Mouse (Mus musculus): Measurements from ENCODE around the gene Copz1. TPM values are rescaled to one million over a fixed set of nuclear protein-coding genes. Genes with fewer than 3 reads are reported as not detected.
A peak's percentile ranks its signal among the peaks of the same experiment; 100 is the strongest.
"Not testable (repeated sequence)": the region's sequence is repeated elsewhere in the genome, so short reads cannot be mapped to it uniquely, and the experiment has no call there.

Copz1 gene
- total and polyA plus RNA-seq, 2 experiments, result 55.9 to 142 TPM

DNA sequence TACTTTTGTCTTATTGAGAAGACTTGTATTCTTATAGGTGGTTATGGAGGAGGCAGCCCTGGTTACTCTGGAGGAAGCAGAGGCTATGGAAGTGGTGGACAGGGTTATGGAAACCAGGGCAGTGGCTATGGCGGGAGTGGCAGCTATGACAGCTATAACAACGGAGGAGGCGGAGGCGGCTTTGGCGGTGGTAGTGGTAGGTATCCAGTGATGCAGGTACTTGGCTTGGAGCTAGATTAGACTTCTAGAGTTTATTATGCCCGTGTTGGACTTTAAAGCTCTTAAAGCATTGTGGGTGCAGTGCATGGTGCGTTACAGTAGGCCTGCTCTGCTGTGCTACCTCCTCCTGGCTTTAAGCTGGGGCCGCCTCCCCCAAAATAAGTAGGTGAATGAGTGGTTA, 29.6 kb upstream of the Copz1 start:
- H3K9ac ChIP-seq (ENCODE audit: low read depth, low read length), result no peak overlapping the region
- no peaks in the 10 kb centered on the region; the same call in 1 of the 2 replicates for H3K79me2 ChIP-seq (ENCODE audit: control insufficient read depth, insufficient read depth, low read length)
- H3K36me3 ChIP-seq (ENCODE audit: control insufficient read depth, insufficient read depth, low read length), result peaks cover 57% of the 10 kb centered on the region
- no peak for DNase-seq (ENCODE audit: extremely low read depth, low read depth, low spot score)
- WGBS, result 64% methylated on average over 8 of the region's 8 CpGs
- no peak overlapping the region for H3K27ac ChIP-seq (replicated peaks; ENCODE audit: insufficient read depth, low read depth, low read length)
- no peak for TF ChIP-seq POLR2A (IDR thresholded peaks at IDR 0.05; ENCODE audit: extremely low read depth, insufficient read depth, low read length)
- TF ChIP-seq CTCF (IDR thresholded peaks at IDR 0.05; ENCODE audit: low read depth, low read length), result no peak
- no peak overlapping the region for H3K4me3 ChIP-seq (ENCODE audit: insufficient read depth, low read depth, low read length)
- peaks cover 9% of the 10 kb centered on the region; the same call in 1 of the 2 replicates for H3K4me1 ChIP-seq (ENCODE audit: control insufficient read depth, insufficient read depth, low read length)
- no peaks in the 10 kb centered on the region for H3K27me3 ChIP-seq (ENCODE audit: control insufficient read depth, insufficient read depth, low read length)

- no peak overlapping the region for H3K9ac ChIP-seq (ENCODE audit: low read depth, low read length)
- DNase-seq (ENCODE audit: extremely low read depth, low read depth, low spot score), result no peak
- peaks cover 61% of the 10 kb centered on the region for H3K36me3 ChIP-seq (ENCODE audit: control insufficient read depth, insufficient read depth, low read length)
- TF ChIP-seq POLR2A (IDR thresholded peaks at IDR 0.05; ENCODE audit: extremely low read depth, insufficient read depth, low read length) (no peak), CTCF (IDR thresholded peaks at IDR 0.05; ENCODE audit: low read depth, low read length) (no peak)
- no peak overlapping the region for H3K27ac ChIP-seq (replicated peaks; ENCODE audit: insufficient read depth, low read depth, low read length)
- 90% methylated on average over 6 of the region's 6 CpGs for WGBS
- no peaks in the 10 kb centered on the region for H3K27me3 ChIP-seq (ENCODE audit: control insufficient read depth, insufficient read depth, low read length)
- peaks cover 11% of the 10 kb centered on the region; the same call in 1 of the 2 replicates for H3K4me1 ChIP-seq (ENCODE audit: control insufficient read depth, insufficient read depth, low read length)
- no peaks in the 10 kb centered on the region; the same call in 1 of the 2 replicates for H3K79me2 ChIP-seq (ENCODE audit: control insufficient read depth, insufficient read depth, low read length)
- H3K4me3 ChIP-seq (ENCODE audit: insufficient read depth, low read depth, low read length), result no peak overlapping the region
These were observed 26.9 kb upstream of the Copz1 start for GRCm38 (mm10) chr15:103245616-103246015.

- Histone ChIP-seq H3K27ac (replicated peaks; ENCODE audit: insufficient read depth, low read depth, low read length) (no peak overlapping the region), H3K27me3 (ENCODE audit: control insufficient read depth, insufficient read depth, low read length) (no peaks in the 10 kb centered on the region), H3K36me3 (ENCODE audit: control insufficient read depth, insufficient read depth, low read length) (peaks cover 51% of the 10 kb centered on the region), H3K4me3 (ENCODE audit: insufficient read depth, low read depth, low read length) (no peak overlapping the region), H3K9ac (ENCODE audit: low read depth, low read length) (no peak overlapping the region), H3K4me1 (ENCODE audit: control insufficient read depth, insufficient read depth, low read length) (peaks cover 10% of the 10 kb centered on the region; the same call in 1 of the 2 replicates), H3K79me2 (ENCODE audit: control insufficient read depth, insufficient read depth, low read length) (no peaks in the 10 kb centered on the region; the same call in 1 of the 2 replicates)
- no peak for TF ChIP-seq CTCF (IDR thresholded peaks at IDR 0.05; ENCODE audit: low read depth, low read length)
- TF ChIP-seq POLR2A (IDR thresholded peaks at IDR 0.05; ENCODE audit: extremely low read depth, insufficient read depth, low read length), result no peak
- 91% methylated on average over 9 of the region's 9 CpGs for WGBS
- DNase-seq (ENCODE audit: extremely low read depth, low read depth, low spot score), result no peak
These were observed 25.3 kb upstream of the Copz1 start for GRCm38 (mm10) chr15:103247078-103247781.

DNA sequence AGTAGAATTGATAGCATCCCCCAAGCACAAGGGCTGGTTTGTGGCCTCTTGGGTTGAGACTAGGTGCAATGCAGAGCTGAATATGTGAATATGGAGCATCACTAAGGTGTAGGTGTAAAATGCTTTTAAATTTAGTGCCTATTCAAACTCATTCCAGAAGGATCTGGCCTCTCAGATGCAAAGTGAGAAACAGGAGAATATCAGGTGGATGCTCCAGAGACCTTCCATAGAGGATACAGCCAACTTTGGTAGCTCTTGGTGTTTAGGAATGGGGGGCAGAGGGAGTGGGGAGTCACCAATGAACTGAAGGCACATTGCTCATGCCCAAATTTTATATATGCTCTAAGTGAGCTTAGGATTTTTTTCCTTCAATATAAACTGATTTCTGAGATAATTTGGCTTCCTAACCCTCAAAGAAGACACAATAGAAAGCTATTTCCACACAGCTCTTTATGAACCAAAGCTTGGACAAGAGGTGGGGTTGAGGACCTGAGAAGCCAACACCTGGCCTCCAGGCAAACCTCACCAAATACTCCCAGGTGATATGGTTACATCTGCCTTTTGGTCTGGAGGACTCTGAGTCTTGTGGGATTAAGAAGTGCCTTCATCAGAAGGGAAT, 24.6 kb upstream of the Copz1 start:
- H3K4me3 ChIP-seq (ENCODE audit: insufficient read depth, low read depth, low read length), result no peak overlapping the region
- H3K27ac ChIP-seq (replicated peaks; ENCODE audit: insufficient read depth, low read depth, low read length), result no peak overlapping the region
- H3K79me2 ChIP-seq (ENCODE audit: control insufficient read depth, insufficient read depth, low read length), result no peaks in the 10 kb centered on the region; the same call in 1 of the 2 replicates
- H3K9ac ChIP-seq (ENCODE audit: low read depth, low read length), result no peak overlapping the region
- H3K27me3 ChIP-seq (ENCODE audit: control insufficient read depth, insufficient read depth, low read length), result no peaks in the 10 kb centered on the region
- DNase-seq (ENCODE audit: extremely low read depth, low read depth, low spot score), result no peak
- TF ChIP-seq POLR2A (IDR thresholded peaks at IDR 0.05; ENCODE audit: extremely low read depth, insufficient read depth, low read length) (no peak), CTCF (IDR thresholded peaks at IDR 0.05; ENCODE audit: low read depth, low read length) (no peak)
- H3K4me1 ChIP-seq (ENCODE audit: control insufficient read depth, insufficient read depth, low read length), result peaks cover 4% of the 10 kb centered on the region; the same call in 1 of the 2 replicates
- peaks cover 44% of the 10 kb centered on the region for H3K36me3 ChIP-seq (ENCODE audit: control insufficient read depth, insufficient read depth, low read length)

DNA sequence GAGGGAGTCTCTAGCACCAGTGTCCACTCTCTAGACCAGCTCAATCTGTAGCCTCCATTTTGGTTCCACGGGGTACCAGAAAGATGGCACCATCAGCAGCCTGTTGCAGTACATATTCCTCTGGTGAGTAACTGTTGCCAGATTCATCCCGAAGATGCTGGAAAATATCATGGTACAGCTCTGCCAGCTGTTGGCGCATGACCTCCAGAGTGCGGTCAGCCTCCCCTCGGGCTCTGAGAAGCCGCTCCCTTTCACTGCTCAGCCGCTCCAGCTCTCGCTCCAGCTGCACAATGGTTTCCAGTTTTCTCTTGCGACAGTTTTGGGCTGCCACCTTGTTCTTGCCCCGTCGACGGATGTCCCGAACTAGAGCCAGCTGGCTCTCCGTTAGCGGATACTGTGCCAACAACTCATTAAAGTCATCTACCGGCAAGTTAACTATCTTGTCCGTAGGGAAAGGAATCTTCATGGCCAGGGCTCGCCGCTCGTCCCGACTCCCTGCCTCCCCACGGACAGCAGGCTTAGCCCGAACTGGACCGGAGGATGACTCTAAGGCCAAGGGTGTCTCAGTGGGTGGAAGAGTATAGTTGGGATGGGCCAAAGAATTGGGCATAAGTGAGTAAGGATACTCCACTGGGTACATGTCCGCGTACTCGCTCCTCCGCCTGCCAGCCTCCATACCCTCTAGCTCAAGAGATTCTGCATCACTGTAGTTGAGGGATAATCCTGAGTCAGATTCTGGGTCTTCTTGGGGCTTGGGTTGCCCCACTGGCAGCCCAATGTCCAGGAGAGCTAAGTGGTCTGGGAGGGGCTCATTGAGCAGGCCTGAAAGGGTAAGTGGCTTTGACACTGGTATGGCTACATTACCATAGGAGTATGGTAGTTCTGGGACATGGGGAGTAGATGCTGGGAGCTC, 23.9 kb upstream of the Copz1 start:
- Histone ChIP-seq H3K27ac (replicated peaks; ENCODE audit: insufficient read depth, low read depth, low read length) (no peak overlapping the region), H3K36me3 (ENCODE audit: control insufficient read depth, insufficient read depth, low read length) (peaks cover 37% of the 10 kb centered on the region)

GRCm38 (mm10) chr15:103249511-103249910, 23.0 kb upstream of the Copz1 start:
- H3K9ac ChIP-seq (ENCODE audit: low read depth, low read length); H3K27me3 ChIP-seq (ENCODE audit: control insufficient read depth, insufficient read depth, low read length); H3K27ac ChIP-seq (replicated peaks; ENCODE audit: insufficient read depth, low read depth, low read length); H3K79me2 ChIP-seq (ENCODE audit: control insufficient read depth, insufficient read depth, low read length); DNase-seq (ENCODE audit: extremely low read depth, low read depth, low spot score); H3K4me3 ChIP-seq (ENCODE audit: insufficient read depth, low read depth, low read length); H3K4me1 ChIP-seq (ENCODE audit: control insufficient read depth, insufficient read depth, low read length): not testable (repeated sequence)
- 87% methylated on average over 6 of the region's 6 CpGs for WGBS
- peaks cover 33% of the 10 kb centered on the region for H3K36me3 ChIP-seq (ENCODE audit: control insufficient read depth, insufficient read depth, low read length)

More for the DNA sequence above, 23.9 kb upstream of the Copz1 start:
- Histone ChIP-seq H3K9ac (ENCODE audit: low read depth, low read length) (no peak overlapping the region), H3K27me3 (ENCODE audit: control insufficient read depth, insufficient read depth, low read length) (no peaks in the 10 kb centered on the region), H3K79me2 (ENCODE audit: control insufficient read depth, insufficient read depth, low read length) (no peaks in the 10 kb centered on the region), H3K4me1 (ENCODE audit: control insufficient read depth, insufficient read depth, low read length) (peaks cover 2% of the 10 kb centered on the region; the same call in 1 of the 2 replicates), H3K4me3 (ENCODE audit: insufficient read depth, low read depth, low read length) (no peak overlapping the region)
- peak; percentile 68 for DNase-seq (ENCODE audit: extremely low read depth, low read depth, low spot score)
- 51% methylated on average over 28 of the region's 28 CpGs for WGBS
- TF ChIP-seq CTCF (IDR thresholded peaks at IDR 0.05; ENCODE audit: low read depth, low read length), result no peak

All from liver, adult 2 months (tissue).